Mouse (Mus musculus): ENCODE data around the gene Pla2g7.

GRCm38 (mm10) chr17:43644375-43644774 is 76.5 kb downstream of the Pla2g7 start:
- no peak for TF ChIP-seq CTCF (IDR thresholded peaks at IDR 0.05; ENCODE audit: low read depth, low read length)
- no peak for TF ChIP-seq POLR2A (IDR thresholded peaks at IDR 0.05; ENCODE audit: extremely low read depth, insufficient read depth, low read length)
